16 mouse cellular contexts compared by ENCODE assay signal in genomic region chr16:35414616-35415015, GRCm38 (mm10). TPM values are rescaled to one million over a fixed set of nuclear protein-coding genes. Genes with fewer than 3 reads are reported as not detected.
DNase-seq lines count a peak whose midpoint lies in the region; ATAC-seq lines count a peak whose summit lies in the region.
"Had no signal": no experiment of that assay in that cellular context is flagged by ENCODE, and none has a peak within 500 bp of the region (broad histone marks: within the 10 kb centered on the region; RNA-seq: fewer than 3 reads in every experiment).

No protein-coding gene starts in this region.

- H3K27me3 ChIP-seq in kidney, embryonic 14.5 days (ENCODE audit: control insufficient read depth, insufficient read depth, low read length) = no peaks in the 10 kb centered on the region
- H3K27me3 ChIP-seq in limb, embryonic 11.5 days (ENCODE audit: control insufficient read depth, insufficient read depth, low read length) = no peaks in the 10 kb centered on the region
- H3K27me3 ChIP-seq in limb, embryonic 10.5 days (ENCODE audit: low read depth, poor library complexity, severe bottlenecking) = no peaks in the 10 kb centered on the region
- no peaks in the 10 kb centered on the region for H3K27me3 ChIP-seq in limb, embryonic 12.5 days
- H3K27me3 ChIP-seq: embryonic facial prominence, embryonic 12.5 days; forebrain, embryonic 15.5 days; heart, embryonic 13.5 days had no signal

- peak overlapping the region; percentile 8; the same call in 1 of the 2 replicates for H3K27ac ChIP-seq in kidney, embryonic 14.5 days (ENCODE audit: low read depth, low read length)
- no peak overlapping the region for H3K27ac ChIP-seq in limb, embryonic 11.5 days (replicated peaks; ENCODE audit: low read depth, low read length)
- H3K27ac ChIP-seq in limb, embryonic 10.5 days = no peak overlapping the region
- H3K27ac ChIP-seq in limb, embryonic 12.5 days = no peak overlapping the region
- H3K27ac ChIP-seq: embryonic facial prominence, embryonic 12.5 days; forebrain, embryonic 15.5 days; heart, embryonic 13.5 days had no signal

- DNase-seq in kidney, postnatal 36 days = no peak
- DNase-seq in limb, embryonic 11.5 days (ENCODE audit: low spot score) = peak; percentile 25
- no peak for DNase-seq in limb, embryonic 10.5 days (ENCODE audit: low spot score)
- no peak for DNase-seq in thymus, postnatal 36 days
- DNase-seq in gastrocnemius, adult 8-10 months (ENCODE audit: low spot score in 2 of 2) = no peak
- DNase-seq: adrenal gland, postnatal 10 days; cerebellum, adult 11-12 months; cerebellum, adult 9-10 months; cerebellum, postnatal 25 days; gastrocnemius, postnatal 14 days; heart, postnatal 36 days had no signal

- H3K36me3 ChIP-seq in kidney, embryonic 14.5 days (ENCODE audit: control insufficient read depth, insufficient read depth, low read length) = peaks cover 2% of the 10 kb centered on the region; the same call in 1 of the 2 replicates
- no peaks in the 10 kb centered on the region for H3K36me3 ChIP-seq in limb, embryonic 11.5 days (ENCODE audit: control insufficient read depth, insufficient read depth, low read length)
- H3K36me3 ChIP-seq in limb, embryonic 10.5 days = peaks cover 6% of the 10 kb centered on the region; the same call in 1 of the 2 replicates
- no peaks in the 10 kb centered on the region; the same call in 1 of the 2 replicates for H3K36me3 ChIP-seq in limb, embryonic 12.5 days
- H3K36me3 ChIP-seq: embryonic facial prominence, embryonic 12.5 days; forebrain, embryonic 15.5 days had no signal

- peaks cover 16% of the 10 kb centered on the region; the same call in 1 of the 2 replicates for H3K4me1 ChIP-seq in kidney, embryonic 14.5 days (ENCODE audit: control insufficient read depth, insufficient read depth, low read length)
- peaks cover 4% of the 10 kb centered on the region; the same call in 1 of the 2 replicates for H3K4me1 ChIP-seq in limb, embryonic 11.5 days (ENCODE audit: control insufficient read depth, insufficient read depth, low read length)
- peaks cover 13% of the 10 kb centered on the region for H3K4me1 ChIP-seq in limb, embryonic 10.5 days
- peaks cover 10% of the 10 kb centered on the region; the same call in 1 of the 2 replicates for H3K4me1 ChIP-seq in limb, embryonic 12.5 days (replicated peaks)
- H3K4me1 ChIP-seq: embryonic facial prominence, embryonic 12.5 days; forebrain, embryonic 15.5 days; heart, embryonic 13.5 days had no signal

- no peak overlapping the region for H3K4me2 ChIP-seq in kidney, embryonic 14.5 days (replicated peaks; ENCODE audit: low read depth, low read length)
- no peak overlapping the region for H3K4me2 ChIP-seq in limb, embryonic 11.5 days (ENCODE audit: low read depth, severe bottlenecking)
- no peak overlapping the region for H3K4me2 ChIP-seq in limb, embryonic 12.5 days
- H3K4me2 ChIP-seq: embryonic facial prominence, embryonic 12.5 days; forebrain, embryonic 15.5 days; heart, embryonic 13.5 days had no signal

- H3K9me3 ChIP-seq in kidney, embryonic 14.5 days (ENCODE audit: control insufficient read depth, low read length) = no peaks in the 10 kb centered on the region
- H3K9me3 ChIP-seq in limb, embryonic 11.5 days (ENCODE audit: control insufficient read depth, low read length) = no peaks in the 10 kb centered on the region
- no peaks in the 10 kb centered on the region for H3K9me3 ChIP-seq in limb, embryonic 10.5 days (replicated peaks)
- H3K9me3 ChIP-seq in limb, embryonic 12.5 days = no peaks in the 10 kb centered on the region
- H3K9me3 ChIP-seq: embryonic facial prominence, embryonic 12.5 days; forebrain, embryonic 15.5 days; heart, embryonic 13.5 days had no signal

- H3K9ac ChIP-seq in kidney, embryonic 14.5 days (ENCODE audit: low read depth, low read length) = no peak overlapping the region
- H3K9ac ChIP-seq in limb, embryonic 11.5 days (ENCODE audit: low read length) = no peak overlapping the region
- no peak overlapping the region for H3K9ac ChIP-seq in limb, embryonic 12.5 days (replicated peaks)
- H3K9ac ChIP-seq: embryonic facial prominence, embryonic 12.5 days; forebrain, embryonic 15.5 days; heart, embryonic 13.5 days had no signal

- WGBS in kidney, embryonic 14.5 days = 19% methylated on average over 5 of the region's 5 CpGs
- WGBS in limb, embryonic 11.5 days = 32% methylated on average over 5 of the region's 5 CpGs
- 53% methylated on average over 5 of the region's 5 CpGs for WGBS in limb, embryonic 10.5 days
- WGBS in limb, embryonic 12.5 days = 37% methylated on average over 5 of the region's 5 CpGs

- no peak overlapping the region for H3K4me3 ChIP-seq in kidney, embryonic 14.5 days (ENCODE audit: low read length)
- H3K4me3 ChIP-seq in limb, embryonic 11.5 days (ENCODE audit: low read depth, low read length) = no peak overlapping the region
- H3K4me3 ChIP-seq in limb, embryonic 10.5 days = no peak overlapping the region
- no peak overlapping the region for H3K4me3 ChIP-seq in limb, embryonic 12.5 days (replicated peaks)
- H3K4me3 ChIP-seq: embryonic facial prominence, embryonic 12.5 days; forebrain, embryonic 15.5 days; heart, embryonic 13.5 days had no signal

- peak; percentile 64 for ATAC-seq in kidney, embryonic 14.5 days (ENCODE audit: low FRiP score, low TSS enrichment)
- no peak for ATAC-seq in limb, embryonic 11.5 days (ENCODE audit: insufficient number of reproducible peaks, low FRiP score, low TSS enrichment, low read depth)
- 0 out of 2 replicates have a peak, but pooled peaks have one; percentile 58 for ATAC-seq in limb, embryonic 12.5 days (ENCODE audit: insufficient number of reproducible peaks, insufficient read depth, low FRiP score, low TSS enrichment, low read depth)
- ATAC-seq: forebrain, embryonic 15.5 days had no signal

RNA-seq across cellular contexts. Expression of gene Sec22a, which starts 50.9 kb away (rescaled TPM):
- 52.8 and 54.6 TPM in 2 replicates for polyA plus RNA-seq in kidney, embryonic 14.5 days (2014; fragmentation: Nextera tagmentation; extraction: Ambion mirVana)
- polyA plus RNA-seq in limb, embryonic 11.5 days (2014; fragmentation: Nextera tagmentation; extraction: Ambion mirVana) = 35.3 and 38.5 TPM in 2 replicates
- polyA plus RNA-seq in limb, embryonic 10.5 days (2016; fragmentation: Nextera tagmentation; extraction: Ambion mirVana) = 25.8 and 35.9 TPM in 2 replicates
- 39.1 and 42.2 TPM in 2 replicates for polyA plus RNA-seq in limb, embryonic 12.5 days (2016; fragmentation: Nextera tagmentation; extraction: Ambion mirVana)
- total RNA-seq in gastrocnemius, adult 8-10 months (2022) = 1 to 10 TPM; 4.0 to 7.1 (median 5.6) TPM
